9 mouse cellular contexts compared by ENCODE assay signal in genomic region chr11:61487401-61487800, GRCm38 (mm10). TPM values are rescaled to one million over a fixed set of nuclear protein-coding genes. Genes with fewer than 3 reads are reported as not detected.
DNase-seq lines count a peak whose midpoint lies in the region; ATAC-seq and TF ChIP-seq lines count a peak whose summit lies in the region.
"Had no signal": no experiment of that assay in that cellular context is flagged by ENCODE, and none has a peak within 500 bp of the region (broad histone marks: within the 10 kb centered on the region; RNA-seq: fewer than 3 reads in every experiment).

No protein-coding gene starts in this region.

- no peaks in the 10 kb centered on the region for H3K79me2 ChIP-seq in MEL (ENCODE audit: control insufficient read depth, insufficient read depth, low read length, poor library complexity)

- no peak for TF ChIP-seq RAD21 in MEL (IDR thresholded peaks at IDR 0.05; ENCODE audit: low read depth, low read length)

- TF ChIP-seq POLR2A in MEL (IDR thresholded peaks at IDR 0.05; ENCODE audit: control insufficient read depth in 1 of 2, insufficient read depth in 1 of 2, low read depth in 1 of 2, low read length in 2 of 2, poor library complexity in 1 of 2), result no peak

- H3K27me3 ChIP-seq in intestine, embryonic 14.5 days (replicated peaks; ENCODE audit: control insufficient read depth, insufficient read depth, low read length), result no peaks in the 10 kb centered on the region
- no peaks in the 10 kb centered on the region for H3K27me3 ChIP-seq in intestine, postnatal 0 days (replicated peaks; ENCODE audit: control insufficient read depth, insufficient read depth, low read length)
- H3K27me3 ChIP-seq in MEL (ENCODE audit: control insufficient read depth in 1 of 2, insufficient read depth in 2 of 2, low read length in 2 of 2), result no peaks in the 10 kb centered on the region
- H3K27me3 ChIP-seq in embryonic facial prominence, embryonic 11.5 days (ENCODE audit: control insufficient read depth, insufficient read depth, low read length), result no peaks in the 10 kb centered on the region
- no peaks in the 10 kb centered on the region for H3K27me3 ChIP-seq in hindbrain, embryonic 13.5 days
- H3K27me3 ChIP-seq: midbrain, embryonic 12.5 days had no signal

- no peak overlapping the region for H3K4me3 ChIP-seq in intestine, embryonic 14.5 days (ENCODE audit: low read depth, low read length)
- no peak overlapping the region for H3K4me3 ChIP-seq in intestine, postnatal 0 days (ENCODE audit: low read depth, low read length)
- H3K4me3 ChIP-seq in MEL (ENCODE audit: control insufficient read depth in 1 of 2, insufficient read depth in 1 of 2, low read depth in 2 of 2, low read length in 2 of 2), result no peak overlapping the region
- no peak overlapping the region for H3K4me3 ChIP-seq in embryonic facial prominence, embryonic 11.5 days (ENCODE audit: low read depth, low read length)
- H3K4me3 ChIP-seq in hindbrain, embryonic 13.5 days, result no peak overlapping the region
- H3K4me3 ChIP-seq: midbrain, embryonic 12.5 days had no signal

- TF ChIP-seq CTCF in intestine, postnatal 0 days (IDR thresholded peaks at IDR 0.05; ENCODE audit: low read depth), result no peak
- no peak for TF ChIP-seq CTCF in MEL (IDR thresholded peaks at IDR 0.05 in 2 of 3, conservative IDR thresholded peaks at IDR 0.05 in 1 of 3; ENCODE audit: control insufficient read depth in 1 of 3, insufficient read depth in 1 of 3, low read depth in 2 of 3, low read length in 3 of 3, poor library complexity in 1 of 3, severe bottlenecking in 1 of 3)

- no peak for DNase-seq in intestine, embryonic 14.5 days (ENCODE audit: low spot score)
- DNase-seq in MEL (ENCODE audit: low read depth, low spot score), result peak; percentile 30
- no peak for DNase-seq in embryonic facial prominence, embryonic 11.5 days (ENCODE audit: low spot score)
- peak; percentile 82 for DNase-seq in lung, postnatal 14 days

- H3K9me3 ChIP-seq in intestine, embryonic 14.5 days (ENCODE audit: control insufficient read depth, low read length), result no peaks in the 10 kb centered on the region
- H3K9me3 ChIP-seq in intestine, postnatal 0 days (ENCODE audit: control insufficient read depth), result no peaks in the 10 kb centered on the region
- no peaks in the 10 kb centered on the region for H3K9me3 ChIP-seq in MEL (replicated peaks; ENCODE audit: insufficient read depth, low read length)
- no peaks in the 10 kb centered on the region for H3K9me3 ChIP-seq in embryonic facial prominence, embryonic 11.5 days (replicated peaks; ENCODE audit: control insufficient read depth, low read length)
- H3K9me3 ChIP-seq in hindbrain, embryonic 13.5 days, result no peaks in the 10 kb centered on the region
- H3K9me3 ChIP-seq: midbrain, embryonic 12.5 days had no signal

- peak overlapping the region; percentile 67 for H3K4me2 ChIP-seq in intestine, embryonic 14.5 days (ENCODE audit: low read length)
- no peak overlapping the region for H3K4me2 ChIP-seq in intestine, postnatal 0 days (replicated peaks; ENCODE audit: low read depth)
- no peak overlapping the region for H3K4me2 ChIP-seq in embryonic facial prominence, embryonic 11.5 days (ENCODE audit: low read depth, low read length)
- H3K4me2 ChIP-seq in hindbrain, embryonic 13.5 days, result no peak overlapping the region

- H3K9ac ChIP-seq in intestine, embryonic 14.5 days (ENCODE audit: low read length), result no peak overlapping the region
- no peak overlapping the region for H3K9ac ChIP-seq in intestine, postnatal 0 days (ENCODE audit: low read depth, low read length)
- H3K9ac ChIP-seq in MEL (ENCODE audit: control insufficient read depth, low read depth, low read length, poor library complexity, severe bottlenecking), result no peak overlapping the region
- H3K9ac ChIP-seq in embryonic facial prominence, embryonic 11.5 days (replicated peaks; ENCODE audit: low read length), result no peak overlapping the region
- H3K9ac ChIP-seq in hindbrain, embryonic 13.5 days, result no peak overlapping the region
- H3K9ac ChIP-seq: midbrain, embryonic 12.5 days had no signal

- 25% methylated on average over 2 of the region's 2 CpGs for WGBS in intestine, embryonic 14.5 days
- WGBS in intestine, postnatal 0 days, result 42% methylated on average over 2 of the region's 2 CpGs
- WGBS in embryonic facial prominence, embryonic 11.5 days, result 72% methylated on average over 2 of the region's 2 CpGs
- WGBS in hindbrain, embryonic 13.5 days, result 21% methylated on average over 2 of the region's 2 CpGs

- peaks cover 50% of the 10 kb centered on the region for H3K36me3 ChIP-seq in intestine, embryonic 14.5 days (ENCODE audit: control insufficient read depth, insufficient read depth, low read length)
- peaks cover 38% of the 10 kb centered on the region for H3K36me3 ChIP-seq in intestine, postnatal 0 days (ENCODE audit: control insufficient read depth, insufficient read depth)
- no peaks in the 10 kb centered on the region; a peak in 1 of 4 replicates for H3K36me3 ChIP-seq in MEL (ENCODE audit: control insufficient read depth in 1 of 2, insufficient read depth in 2 of 2, low read length in 2 of 2)
- H3K36me3 ChIP-seq in embryonic facial prominence, embryonic 11.5 days (replicated peaks; ENCODE audit: control insufficient read depth, insufficient read depth, low read depth, low read length), result peaks cover 16% of the 10 kb centered on the region
- peaks cover 51% of the 10 kb centered on the region for H3K36me3 ChIP-seq in hindbrain, embryonic 13.5 days

- TF ChIP-seq EP300 in MEL (IDR thresholded peaks at IDR 0.05; ENCODE audit: low read depth in 1 of 2, low read length in 2 of 2), result no peak

- ATAC-seq in intestine, embryonic 14.5 days (replicated peaks; ENCODE audit: low FRiP score, low TSS enrichment, low read depth), result no peak
- no peak for ATAC-seq in intestine, postnatal 0 days
- no peak for ATAC-seq in embryonic facial prominence, embryonic 11.5 days (replicated peaks; ENCODE audit: insufficient number of reproducible peaks, low FRiP score, low TSS enrichment, low read depth)
- ATAC-seq in hindbrain, embryonic 13.5 days (ENCODE audit: low FRiP score), result no peak
- ATAC-seq in erythroblast, adult 5-6 weeks (replicated peaks; ENCODE audit: low FRiP score, poor library complexity, severe bottlenecking), result no peak
- ATAC-seq in megakaryocyte progenitor cell, adult 5-6 weeks (replicated peaks; ENCODE audit: poor library complexity), result no peak

- H3K4me1 ChIP-seq in intestine, embryonic 14.5 days (replicated peaks; ENCODE audit: control insufficient read depth, insufficient read depth, low read length), result peaks cover 26% of the 10 kb centered on the region
- no peaks in the 10 kb centered on the region for H3K4me1 ChIP-seq in intestine, postnatal 0 days (replicated peaks; ENCODE audit: control insufficient read depth, insufficient read depth, low read length)
- H3K4me1 ChIP-seq in MEL (ENCODE audit: control insufficient read depth in 1 of 2, insufficient read depth in 2 of 2, low read length in 2 of 2), result no peaks in the 10 kb centered on the region
- peaks cover 4% of the 10 kb centered on the region; the same call in 1 of the 2 replicates for H3K4me1 ChIP-seq in embryonic facial prominence, embryonic 11.5 days (ENCODE audit: control insufficient read depth, insufficient read depth, low read length)
- peaks cover 86% of the 10 kb centered on the region for H3K4me1 ChIP-seq in hindbrain, embryonic 13.5 days (replicated peaks)

- H3K27ac ChIP-seq in intestine, embryonic 14.5 days (ENCODE audit: low read depth), result peak overlapping the region; percentile 3; the same call in 1 of the 2 replicates
- H3K27ac ChIP-seq in intestine, postnatal 0 days (ENCODE audit: low read depth, low read length), result no peak overlapping the region
- no peak overlapping the region for H3K27ac ChIP-seq in MEL (ENCODE audit: control insufficient read depth, low read depth, low read length)
- H3K27ac ChIP-seq in embryonic facial prominence, embryonic 11.5 days (replicated peaks; ENCODE audit: low read depth, low read length), result 0 out of 2 replicates have a peak overlapping the region, but pooled peaks have one; percentile 44
- H3K27ac ChIP-seq in hindbrain, embryonic 13.5 days, result peak overlapping the region; percentile 66

RNA-seq across cellular contexts. Expression of gene Mfap4, which starts 2.2 kb away (rescaled TPM):
- 239 and 268 TPM in 2 replicates for polyA plus RNA-seq in intestine, embryonic 14.5 days (2014; fragmentation: Nextera tagmentation; extraction: Ambion mirVana)
- 78.2 and 97.0 TPM in 2 replicates for polyA plus RNA-seq in intestine, postnatal 0 days (2015; fragmentation: Nextera tagmentation; extraction: Ambion mirVana)
- not detected in 2 replicates for total RNA-seq in MEL (2012; rRNA removed)
- not detected for polyA plus RNA-seq in MEL (2012; ENCODE audit: insufficient read depth in 1 of 2, insufficient read length in 2 of 2, low read depth in 1 of 2, low replicate concordance in 2 of 2, missing spikeins in 1 of 2)
- 234 and 251 TPM in 2 replicates for polyA plus RNA-seq in embryonic facial prominence, embryonic 11.5 days (2014; fragmentation: Nextera tagmentation; extraction: Ambion mirVana)
- 60.5 and 77.1 TPM in 2 replicates for polyA plus RNA-seq in hindbrain, embryonic 13.5 days (2015; fragmentation: Nextera tagmentation; extraction: Ambion mirVana)
- not detected in 2 replicates for total RNA-seq in erythroblast, adult 5-6 weeks (2015; ENCODE audit: low replicate concordance)
- total RNA-seq in erythroblast, adult 5-6 weeks (2017; ENCODE audit: low replicate concordance), result not detected in 2 replicates
- not detected in 2 replicates for total RNA-seq in megakaryocyte progenitor cell, adult 5-6 weeks (2015)
- not detected in 2 replicates for total RNA-seq in megakaryocyte progenitor cell, adult 5-6 weeks (2017)

RNA-seq across cellular contexts. Expression of gene Mapk7, which starts 6.8 kb away (rescaled TPM):
- polyA plus RNA-seq in intestine, embryonic 14.5 days (2014; fragmentation: Nextera tagmentation; extraction: Ambion mirVana), result 41.9 and 47.3 TPM in 2 replicates
- 14.5 and 16.2 TPM in 2 replicates for polyA plus RNA-seq in intestine, postnatal 0 days (2015; fragmentation: Nextera tagmentation; extraction: Ambion mirVana)
- 12.6 and 12.7 TPM in 2 replicates for total RNA-seq in MEL (2012; rRNA removed)
- polyA plus RNA-seq in MEL (2012; ENCODE audit: insufficient read depth in 1 of 2, insufficient read length in 2 of 2, low read depth in 1 of 2, low replicate concordance in 2 of 2, missing spikeins in 1 of 2), result 10 to 100 TPM in 1 of 2 experiments, not detected in 1; 25.3 TPM
- polyA plus RNA-seq in embryonic facial prominence, embryonic 11.5 days (2014; fragmentation: Nextera tagmentation; extraction: Ambion mirVana), result 52.3 and 57.7 TPM in 2 replicates
- 78.3 and 82.6 TPM in 2 replicates for polyA plus RNA-seq in hindbrain, embryonic 13.5 days (2015; fragmentation: Nextera tagmentation; extraction: Ambion mirVana)
- 4.4 and 8.3 TPM in 2 replicates for total RNA-seq in erythroblast, adult 5-6 weeks (2015; ENCODE audit: low replicate concordance)
- total RNA-seq in erythroblast, adult 5-6 weeks (2017; ENCODE audit: low replicate concordance), result 2.8 and 3.7 TPM in 2 replicates
- 6.2 and 7.9 TPM in 2 replicates for total RNA-seq in megakaryocyte progenitor cell, adult 5-6 weeks (2015)
- total RNA-seq in megakaryocyte progenitor cell, adult 5-6 weeks (2017), result 10.3 and 12.0 TPM in 2 replicates

RNA-seq across cellular contexts. Expression of gene B9d1, which starts 17.5 kb away (rescaled TPM):
- polyA plus RNA-seq in intestine, embryonic 14.5 days (2014; fragmentation: Nextera tagmentation; extraction: Ambion mirVana), result 34.4 and 37.3 TPM in 2 replicates
- polyA plus RNA-seq in intestine, postnatal 0 days (2015; fragmentation: Nextera tagmentation; extraction: Ambion mirVana), result 6.1 TPM in 2 replicates
- 27.2 and 29.5 TPM in 2 replicates for total RNA-seq in MEL (2012; rRNA removed)
- polyA plus RNA-seq in MEL (2012; ENCODE audit: insufficient read depth in 1 of 2, insufficient read length in 2 of 2, low read depth in 1 of 2, low replicate concordance in 2 of 2, missing spikeins in 1 of 2), result 10 to 100 TPM in 1 of 2 experiments, not detected in 1; 22.5 TPM
- polyA plus RNA-seq in embryonic facial prominence, embryonic 11.5 days (2014; fragmentation: Nextera tagmentation; extraction: Ambion mirVana), result 32.1 and 37.0 TPM in 2 replicates
- 41.0 and 43.4 TPM in 2 replicates for polyA plus RNA-seq in hindbrain, embryonic 13.5 days (2015; fragmentation: Nextera tagmentation; extraction: Ambion mirVana)
- not detected in 2 replicates for total RNA-seq in erythroblast, adult 5-6 weeks (2015; ENCODE audit: low replicate concordance)
- not detected in 2 replicates for total RNA-seq in erythroblast, adult 5-6 weeks (2017; ENCODE audit: low replicate concordance)
- 0.49 and 1.3 TPM in 2 replicates for total RNA-seq in megakaryocyte progenitor cell, adult 5-6 weeks (2015)
- 0.92 TPM in 1 of 2 replicates, not detected in the other for total RNA-seq in megakaryocyte progenitor cell, adult 5-6 weeks (2017)

RNA-seq across cellular contexts. Expression of gene Rnf112, which starts 33.5 kb away (rescaled TPM):
- 0.85 and 1.0 TPM in 2 replicates for polyA plus RNA-seq in intestine, embryonic 14.5 days (2014; fragmentation: Nextera tagmentation; extraction: Ambion mirVana)
- 0.56 and 0.69 TPM in 2 replicates for polyA plus RNA-seq in intestine, postnatal 0 days (2015; fragmentation: Nextera tagmentation; extraction: Ambion mirVana)
- total RNA-seq in MEL (2012; rRNA removed), result not detected in 2 replicates
- polyA plus RNA-seq in MEL (2012; ENCODE audit: insufficient read depth in 1 of 2, insufficient read length in 2 of 2, low read depth in 1 of 2, low replicate concordance in 2 of 2, missing spikeins in 1 of 2), result not detected
- polyA plus RNA-seq in embryonic facial prominence, embryonic 11.5 days (2014; fragmentation: Nextera tagmentation; extraction: Ambion mirVana), result 0.25 and 0.42 TPM in 2 replicates
- polyA plus RNA-seq in hindbrain, embryonic 13.5 days (2015; fragmentation: Nextera tagmentation; extraction: Ambion mirVana), result 12.2 and 13.6 TPM in 2 replicates
- not detected in 2 replicates for total RNA-seq in erythroblast, adult 5-6 weeks (2015; ENCODE audit: low replicate concordance)
- total RNA-seq in erythroblast, adult 5-6 weeks (2017; ENCODE audit: low replicate concordance), result not detected in 2 replicates
- total RNA-seq in megakaryocyte progenitor cell, adult 5-6 weeks (2015), result not detected in 2 replicates
- not detected in 2 replicates for total RNA-seq in megakaryocyte progenitor cell, adult 5-6 weeks (2017)

Comparison
In these comparisons a context has a peak if more than half of its experiments do, and no peak if none do; other contexts are left out.
1. H3K27ac ChIP-seq: peak in intestine, embryonic 14.5 days (single experiment), embryonic facial prominence, embryonic 11.5 days (single experiment) and hindbrain, embryonic 13.5 days (single experiment); none in intestine, postnatal 0 days (single experiment) and MEL (single experiment).
2. DNase-seq: peak in MEL (single experiment) and lung, postnatal 14 days (single experiment); none in intestine, embryonic 14.5 days (single experiment) and embryonic facial prominence, embryonic 11.5 days (single experiment).
3. RNA of gene Mfap4, which starts 2.2 kb away (polyA plus RNA-seq): 239 to 268 TPM in intestine, embryonic 14.5 days, 234 to 251 TPM in embryonic facial prominence, embryonic 11.5 days, 78.2 to 97.0 TPM in intestine, postnatal 0 days and 60.5 to 77.1 TPM in hindbrain, embryonic 13.5 days; not detected in MEL; every median in the first group is over 10 times any median in the second.